Mouse (Mus musculus) forebrain, embryonic 16.5 days (tissue): ENCODE results near the gene Nck1. TPM values are rescaled to one million over a fixed set of nuclear protein-coding genes. Genes with fewer than 3 reads are reported as not detected.
A peak's percentile ranks its signal among the peaks of the same experiment; 100 is the strongest.

ENCODE experiments used
- ATAC-seq: fragments of 200-750 bp; cut with Nextera tagmentation; 2 replicates; pipeline ENCODE4 v1.8.0; 2017; ENCODE audit warnings: mild to moderate bottlenecking, moderate library complexity
- H3K27ac ChIP-seq: fragments of 300-500 bp; sonication (generic); 2 replicates; pipeline ENCODE4 v1.5.1; 2014; ENCODE audit warnings: low read length, control low read depth
- H3K27me3 ChIP-seq: fragments of 300-500 bp; sonication (generic); replicated peaks from 2 replicates; pipeline ENCODE4 v1.6.1; 2014; ENCODE audit warnings: low read length; ENCODE audit not compliant: control insufficient read depth, insufficient read depth
- H3K36me3 ChIP-seq: fragments of 300-500 bp; sonication (generic); 2 replicates; pipeline ENCODE4 v1.6.1; 2014; ENCODE audit not compliant: control insufficient read depth, insufficient read depth
- H3K4me1 ChIP-seq: fragments of 300-500 bp; sonication (generic); replicated peaks from 2 replicates; pipeline ENCODE4 v1.6.1; 2014; ENCODE audit warnings: low read length; ENCODE audit not compliant: control insufficient read depth, insufficient read depth
- H3K4me2 ChIP-seq: fragments of 300-500 bp; sonication (generic); 2 replicates; pipeline ENCODE4 v1.6.1; 2014; ENCODE audit warnings: mild to moderate bottlenecking, low read length, control low read depth
- H3K4me3 ChIP-seq: fragments of 300-500 bp; sonication (generic); replicated peaks from 2 replicates; pipeline ENCODE4 v1.5.1; 2014; ENCODE audit warnings: mild to moderate bottlenecking, low read length, control low read depth
- H3K9ac ChIP-seq: fragments of 300-500 bp; sonication (generic); replicated peaks from 2 replicates; pipeline ENCODE4 v1.6.1; 2014; ENCODE audit warnings: low read depth, low read length, control low read depth
- H3K9me3 ChIP-seq: fragments of 300-500 bp; sonication (generic); 2 replicates; pipeline ENCODE4 v1.6.1; 2016; ENCODE audit warnings: low read length; ENCODE audit not compliant: control insufficient read depth
- WGBS: fragments of 180-500 bp; shearing (Covaris S2); extraction: QIAGEN DNeasy Blood & Tissue Kit; methylation state at CpG from one replicate; pipeline ENCODE4 v1.1.7; 2014; 5-methylcytosine and 5-hydroxymethylcytosine counted together
- polyA plus RNA-seq: library from polyadenylated mRNA; unstranded; fragments of >200 nt; fragmentation: Nextera tagmentation; extraction: Ambion mirVana; gene quantifications from 2 replicates; pipeline ENCODE4 v1.2.1, GENCODE M21; 2015

Gene Nck1
- polyA plus RNA-seq, 1 experiment from 2014 or later, result 44.8 TPM

GRCm38 (mm10) chr9:100481626-100482025 lies 64.3 kb downstream of the Nck1 start:
- Histone ChIP-seq H3K4me1 (no peaks in the 10 kb centered on the region), H3K36me3 (no peaks in the 10 kb centered on the region), H3K27ac (no peak overlapping the region), H3K4me3 (no peak overlapping the region), H3K27me3 (no peaks in the 10 kb centered on the region), H3K9me3 (no peaks in the 10 kb centered on the region), H3K9ac (no peak overlapping the region), H3K4me2 (no peak overlapping the region)
- whole genome bisulfite sequencing, result 88% methylated on average over 6 of the region's 6 CpGs
- ATAC-seq, result no peak

GRCm38 (mm10) chr9:100474056-100474455 lies 71.9 kb downstream of the Nck1 start:
- Histone ChIP-seq H3K4me2 (no peak overlapping the region), H3K4me3 (no peak overlapping the region), H3K27me3 (no peaks in the 10 kb centered on the region), H3K9ac (no peak overlapping the region), H3K4me1 (0 out of 2 replicates have a peak, but pooled peaks cover 2% of the 10 kb centered on the region), H3K27ac (no peak overlapping the region), H3K9me3 (no peaks in the 10 kb centered on the region), H3K36me3 (no peaks in the 10 kb centered on the region)
- ATAC-seq, result no peak
- 95% methylated on average over 1 of the region's 1 CpGs for WGBS

DNA sequence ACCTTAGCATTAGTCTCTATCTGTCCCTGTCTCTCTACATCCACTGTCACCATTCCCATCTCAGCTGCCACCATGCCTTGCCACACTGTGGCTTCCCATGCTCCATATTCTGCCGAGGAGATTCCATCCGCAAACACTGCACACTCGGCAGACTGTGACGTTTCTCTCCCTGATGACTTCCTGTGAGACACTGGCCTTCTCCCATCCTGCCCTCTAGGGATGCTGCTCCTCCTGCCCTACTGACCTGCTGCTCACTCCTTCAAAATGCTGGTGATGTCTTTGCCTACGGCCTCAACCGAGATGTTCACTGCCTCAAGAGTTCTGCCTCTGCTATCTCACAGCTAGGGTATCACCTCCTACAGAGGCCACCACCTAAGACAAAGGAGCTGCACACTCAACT lies 72.6 kb downstream of the Nck1 start:
- Histone ChIP-seq H3K4me3 (no peak overlapping the region), H3K4me1 (0 out of 2 replicates have a peak, but pooled peaks cover 2% of the 10 kb centered on the region), H3K27me3 (no peaks in the 10 kb centered on the region), H3K36me3 (no peaks in the 10 kb centered on the region), H3K9ac (no peak overlapping the region), H3K27ac (no peak overlapping the region), H3K9me3 (no peaks in the 10 kb centered on the region), H3K4me2 (no peak overlapping the region)
- ATAC-seq, result no peak
- WGBS, result 88% methylated on average over 6 of the region's 6 CpGs

GRCm38 (mm10) chr9:100472931-100473330 lies 73.0 kb downstream of the Nck1 start:
- H3K9me3 ChIP-seq, result no peaks in the 10 kb centered on the region
- no peaks in the 10 kb centered on the region for H3K36me3 ChIP-seq
- H3K4me3 ChIP-seq, result no peak overlapping the region
- WGBS, result 94% methylated on average over 8 of the region's 8 CpGs
- H3K27me3 ChIP-seq, result no peaks in the 10 kb centered on the region
- H3K4me1 ChIP-seq, result 0 out of 2 replicates have a peak, but pooled peaks cover 2% of the 10 kb centered on the region
- no peak overlapping the region for H3K4me2 ChIP-seq
- no peak overlapping the region for H3K9ac ChIP-seq
- no peak overlapping the region for H3K27ac ChIP-seq
- ATAC-seq, result no peak

- Histone ChIP-seq H3K9ac (no peak overlapping the region), H3K4me1 (peaks cover 15% of the 10 kb centered on the region), H3K27me3 (no peaks in the 10 kb centered on the region), H3K36me3 (no peaks in the 10 kb centered on the region), H3K4me3 (no peak overlapping the region), H3K27ac (no peak overlapping the region), H3K4me2 (no peak overlapping the region), H3K9me3 (no peaks in the 10 kb centered on the region)
- WGBS, result 76% methylated on average over 4 of the region's 4 CpGs
- ATAC-seq, result no peak
These were observed 74.4 kb downstream of the Nck1 start for GRCm38 (mm10) chr9:100471605-100471953.

GRCm38 (mm10) chr9:100470936-100471604 lies 74.9 kb downstream of the Nck1 start:
- 61% methylated on average over 8 of the region's 8 CpGs for WGBS
- peak; percentile 33; the same call in 1 of the 2 replicates for ATAC-seq
- Histone ChIP-seq H3K27me3 (no peaks in the 10 kb centered on the region), H3K27ac (no peak overlapping the region), H3K9me3 (no peaks in the 10 kb centered on the region), H3K4me3 (no peak overlapping the region), H3K4me2 (no peak overlapping the region), H3K9ac (no peak overlapping the region), H3K4me1 (peaks cover 15% of the 10 kb centered on the region), H3K36me3 (no peaks in the 10 kb centered on the region)

- Histone ChIP-seq H3K36me3 (no peaks in the 10 kb centered on the region), H3K4me2 (no peak overlapping the region), H3K27ac (no peak overlapping the region), H3K4me3 (no peak overlapping the region), H3K9me3 (no peaks in the 10 kb centered on the region), H3K4me1 (peaks cover 15% of the 10 kb centered on the region), H3K9ac (no peak overlapping the region), H3K27me3 (no peaks in the 10 kb centered on the region)
- WGBS, result 50% methylated on average over 1 of the region's 1 CpGs
- ATAC-seq, result no peak
These were observed 75.7 kb downstream of the Nck1 start for GRCm38 (mm10) chr9:100470228-100470627.

DNA sequence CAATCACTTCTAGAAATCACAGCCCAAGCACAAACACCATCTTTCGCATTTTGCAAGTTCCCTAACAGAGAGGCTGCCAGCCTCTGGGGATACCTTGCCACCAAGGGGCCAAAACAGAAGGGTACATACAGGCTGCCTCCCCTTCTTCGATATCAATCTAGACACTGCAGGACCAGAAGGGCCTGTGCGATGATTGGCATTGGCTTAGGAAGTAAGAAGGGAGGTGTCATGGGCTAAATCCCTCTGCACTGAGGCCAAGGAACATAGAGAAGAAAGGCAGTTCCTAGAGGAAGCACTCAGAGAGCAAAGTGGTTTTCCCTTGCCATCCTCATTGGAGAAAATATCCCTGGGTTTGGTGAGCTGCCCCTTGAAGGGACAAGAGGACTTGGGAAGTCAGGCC lies 76.3 kb downstream of the Nck1 start:
- H3K27me3 ChIP-seq, result no peaks in the 10 kb centered on the region
- no peaks in the 10 kb centered on the region for H3K9me3 ChIP-seq
- no peak overlapping the region for H3K9ac ChIP-seq
- no peaks in the 10 kb centered on the region for H3K36me3 ChIP-seq
- no peak for ATAC-seq
- H3K27ac ChIP-seq, result no peak overlapping the region
- H3K4me2 ChIP-seq, result no peak overlapping the region
- no peak overlapping the region for H3K4me3 ChIP-seq
- peaks cover 15% of the 10 kb centered on the region for H3K4me1 ChIP-seq
- 84% methylated on average over 3 of the region's 3 CpGs for WGBS

- Histone ChIP-seq H3K27me3 (no peaks in the 10 kb centered on the region), H3K4me2 (no peak overlapping the region), H3K4me3 (no peak overlapping the region), H3K9me3 (no peaks in the 10 kb centered on the region), H3K4me1 (peaks cover 15% of the 10 kb centered on the region), H3K27ac (no peak overlapping the region), H3K36me3 (no peaks in the 10 kb centered on the region), H3K9ac (no peak overlapping the region)
- 95% methylated on average over 8 of the region's 8 CpGs for WGBS
- ATAC-seq, result no peak
These were observed 77.8 kb downstream of the Nck1 start for GRCm38 (mm10) chr9:100468151-100468550.

DNA sequence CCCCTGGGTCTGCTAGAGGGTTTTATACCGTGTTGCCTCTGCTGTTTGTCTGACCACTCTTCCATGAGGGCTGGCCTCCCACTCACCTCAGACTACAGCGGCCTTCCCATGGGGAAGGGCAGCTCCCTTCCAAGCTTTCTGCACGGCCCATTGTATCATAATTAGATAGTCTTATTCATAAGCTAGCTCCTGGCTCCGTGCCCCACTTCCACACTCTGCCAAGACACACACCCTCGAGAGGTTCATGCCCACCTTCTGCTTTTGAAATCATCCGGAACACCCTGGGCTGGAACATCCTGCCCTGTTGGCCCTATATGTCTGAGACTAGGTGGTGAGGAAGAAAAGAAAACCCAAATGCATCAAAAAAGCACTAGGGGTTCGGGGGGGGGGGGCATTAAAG lies 78.3 kb downstream of the Nck1 start:
- Histone ChIP-seq H3K36me3 (no peaks in the 10 kb centered on the region), H3K4me2 (no peak overlapping the region), H3K27ac (no peak overlapping the region), H3K27me3 (no peaks in the 10 kb centered on the region), H3K4me3 (no peak overlapping the region), H3K4me1 (peaks cover 15% of the 10 kb centered on the region), H3K9me3 (no peaks in the 10 kb centered on the region), H3K9ac (no peak overlapping the region)
- WGBS, result 35% methylated on average over 7 of the region's 7 CpGs
- ATAC-seq, result no peak
